Mouse (Mus musculus): ENCODE data around the gene Hexa.

Gene Hexa

GRCm38 (mm10) chr9:59553719-59554118 lies 14.4 kb downstream of the Hexa start:
- in situ Hi-C loops (cut with MboI, MseI): no loop called here

- in situ Hi-C loops (cut with MboI, MseI): no loop called here
Observed at GRCm38 (mm10) chr9:59565600-59565999, 26.3 kb downstream of the Hexa start.

GRCm38 (mm10) chr9:59567111-59567510 lies 27.8 kb downstream of the Hexa start:
- in situ Hi-C loops (cut with MboI, MseI): no loop called here

- in situ Hi-C loops (cut with MboI, MseI): no loop called here
Observed at GRCm38 (mm10) chr9:59571852-59572251, 32.5 kb downstream of the Hexa start.

- in situ Hi-C loops (cut with MboI, MseI): no loop called here
Observed at GRCm38 (mm10) chr9:59577401-59577800, 38.1 kb downstream of the Hexa start.

GRCm38 (mm10) chr9:59577844-59578504 lies 38.6 kb downstream of the Hexa start, which contains the start of gene Celf6:
TSS of gene Celf6 (plus strand) at chr9:59577917.
- in situ Hi-C loops (cut with MboI, MseI): no loop called here

- in situ Hi-C loops (cut with MboI, MseI): no loop called here
Observed at GRCm38 (mm10) chr9:59578505-59578867, 39.1 kb downstream of the Hexa start.

- in situ Hi-C loops (cut with MboI, MseI): loop anchor here (5.0 kb wide), 1 partner anchor 573 kb away; no protein-coding TSS in a partner anchor
Observed at GRCm38 (mm10) chr9:59584871-59585308, 45.5 kb downstream of the Hexa start.

- in situ Hi-C loops (cut with MboI, MseI): loop anchor here (5.0 kb wide), 1 partner anchor 576 kb away; no protein-coding TSS in a partner anchor
Observed at GRCm38 (mm10) chr9:59588252-59588651, 48.9 kb downstream of the Hexa start.

- in situ Hi-C loops (cut with MboI, MseI): loop anchor here (5.0 kb wide), 1 partner anchor 577 kb away; no protein-coding TSS in a partner anchor
Observed at GRCm38 (mm10) chr9:59588710-59589671, 49.7 kb downstream of the Hexa start.

GRCm38 (mm10) chr9:59589703-59590439 lies 50.5 kb downstream of the Hexa start:
- in situ Hi-C loops (cut with MboI, MseI): loop anchor here (5.0 to 10.0 kb wide), 2 partner anchors 578 to 975 kb away; no protein-coding TSS in a partner anchor

- in situ Hi-C loops (cut with MboI, MseI): no loop called here
Observed at GRCm38 (mm10) chr9:59601661-59602060, 62.3 kb downstream of the Hexa start.

GRCm38 (mm10) chr9:59605967-59606366 lies 66.6 kb downstream of the Hexa start:
- in situ Hi-C loops (cut with MboI, MseI): no loop called here

- in situ Hi-C loops (cut with MboI, MseI): no loop called here
Observed at GRCm38 (mm10) chr9:59610950-59611349, 71.6 kb downstream of the Hexa start.

Measured in regulatory T cell (primary cell).